Mouse (Mus musculus) G1E (cell line): Measurements from ENCODE around the gene Bola3. TPM values are rescaled to one million over a fixed set of nuclear protein-coding genes. Genes with fewer than 3 reads are reported as not detected.

Experiments
- ATAC-seq: 2 replicates; pipeline ENCODE4 v1.8.0; 2016; ENCODE audit warnings: mild to moderate bottlenecking; ENCODE audit not compliant: insufficient number of reproducible peaks, poor library complexity, low FRiP score, severe bottlenecking; ENCODE audit errors: extremely low read depth
- DNase-seq: peaks from one replicate; pipeline ENCODE4 v3.0.0; 2012; ENCODE audit warnings: low spot score
- H3K27me3 ChIP-seq: 2 replicates; pipeline ENCODE4 v1.6.1; 2012; ENCODE audit warnings: mild to moderate bottlenecking, low read length, inconsistent platforms; ENCODE audit not compliant: insufficient read depth
- H3K36me3 ChIP-seq: replicated peaks from 2 replicates; pipeline ENCODE3; 2012; ENCODE audit warnings: mild to moderate bottlenecking, inconsistent platforms
- H3K4me1 ChIP-seq: 2 replicates; pipeline ENCODE4 v1.6.1; 2012; ENCODE audit warnings: low read depth, low read length, inconsistent platforms, mixed read lengths; ENCODE audit not compliant: insufficient read depth
- H3K4me3 ChIP-seq: 2 replicates; pipeline ENCODE4 v1.5.1; 2012; ENCODE audit warnings: low read depth, mild to moderate bottlenecking, inconsistent platforms, low read length, moderate library complexity, mixed read lengths
- H3K9me3 ChIP-seq: replicated peaks from 2 replicates; pipeline ENCODE4 v1.6.1; 2012; ENCODE audit warnings: inconsistent platforms
- CTCF ChIP-seq: IDR thresholded peaks from 2 replicates; pipeline ENCODE4 v1.5.1; 2012; ENCODE audit warnings: low read depth, low read length, inconsistent platforms, mixed read lengths
- GATA1 ChIP-seq: IDR thresholded peaks from 2 replicates; pipeline ENCODE4 v1.6.1; 2012; ENCODE audit warnings: borderline replicate concordance, low read length, inconsistent platforms, mixed read lengths
- GATA2 ChIP-seq: IDR thresholded peaks from 2 replicates; pipeline ENCODE4 v1.6.1; 2012; ENCODE audit warnings: low read depth, low read length, inconsistent platforms, borderline replicate concordance
- POLR2AphosphoS5 ChIP-seq: IDR thresholded peaks from 2 replicates; pipeline ENCODE4 v1.6.1; 2012; ENCODE audit warnings: low read depth, low read length, inconsistent platforms; ENCODE audit not compliant: insufficient replicate concordance
- TAL1 ChIP-seq: conservative IDR thresholded peaks from 2 replicates; pipeline ENCODE4 v1.6.1; 2012; ENCODE audit warnings: low read depth, low read length, inconsistent platforms, mixed read lengths
- polyA plus RNA-seq: library from polyadenylated mRNA; stranded (reverse); fragments of >175 nt; gene quantifications from 2 replicates; pipeline ENCODE4 v1.2.3, GENCODE M21; 2012
- total RNA-seq, 2 experiments: library from RNA; stranded (forward) in 1 of 2; stranded (reverse) in 1 of 2; fragments of 200-1000 nt in 1 of 2; fragments of >200 nt in 1 of 2; fragmentation: Nextera tagmentation in 1 of 2; gene quantifications; 2 replicates each; pipeline ENCODE4 v1.2.3; 2014 to 2017

Gene Bola3
- total and polyA plus RNA-seq, 3 experiments, result 60.6 to 191 (median 109) TPM

DNA sequence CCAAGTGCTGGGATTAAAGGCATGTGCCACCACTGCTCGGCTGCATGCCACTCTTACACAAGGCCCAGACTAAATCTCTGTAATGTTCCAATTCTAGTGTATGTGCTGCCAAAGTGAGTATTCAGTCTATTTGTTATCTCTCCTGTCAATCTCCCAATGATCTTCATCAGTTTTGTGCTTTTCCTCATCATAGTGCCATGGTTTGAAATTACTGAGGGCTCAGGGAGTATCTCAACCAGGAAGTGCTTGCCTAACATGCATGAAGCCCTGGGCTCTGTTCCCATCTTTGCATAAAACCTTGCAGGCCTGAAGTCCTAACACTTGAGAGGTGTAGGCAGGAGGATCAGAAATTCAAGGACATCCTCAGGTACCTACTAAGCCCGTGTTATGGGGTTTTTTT is 26.2 kb upstream of the Bola3 start:
- Histone ChIP-seq H3K9me3 (no peaks in the 10 kb centered on the region), H3K4me1 (peaks cover 41% of the 10 kb centered on the region), H3K4me3 (no peak overlapping the region), H3K36me3 (peaks cover 17% of the 10 kb centered on the region), H3K27me3 (no peaks in the 10 kb centered on the region)
- DNase-seq (no peak), ATAC-seq (no peak)
- TF ChIP-seq GATA2 (no peak), POLR2AphosphoS5 (no peak), TAL1 (no peak), GATA1 (no peak), CTCF (no peak)

DNA sequence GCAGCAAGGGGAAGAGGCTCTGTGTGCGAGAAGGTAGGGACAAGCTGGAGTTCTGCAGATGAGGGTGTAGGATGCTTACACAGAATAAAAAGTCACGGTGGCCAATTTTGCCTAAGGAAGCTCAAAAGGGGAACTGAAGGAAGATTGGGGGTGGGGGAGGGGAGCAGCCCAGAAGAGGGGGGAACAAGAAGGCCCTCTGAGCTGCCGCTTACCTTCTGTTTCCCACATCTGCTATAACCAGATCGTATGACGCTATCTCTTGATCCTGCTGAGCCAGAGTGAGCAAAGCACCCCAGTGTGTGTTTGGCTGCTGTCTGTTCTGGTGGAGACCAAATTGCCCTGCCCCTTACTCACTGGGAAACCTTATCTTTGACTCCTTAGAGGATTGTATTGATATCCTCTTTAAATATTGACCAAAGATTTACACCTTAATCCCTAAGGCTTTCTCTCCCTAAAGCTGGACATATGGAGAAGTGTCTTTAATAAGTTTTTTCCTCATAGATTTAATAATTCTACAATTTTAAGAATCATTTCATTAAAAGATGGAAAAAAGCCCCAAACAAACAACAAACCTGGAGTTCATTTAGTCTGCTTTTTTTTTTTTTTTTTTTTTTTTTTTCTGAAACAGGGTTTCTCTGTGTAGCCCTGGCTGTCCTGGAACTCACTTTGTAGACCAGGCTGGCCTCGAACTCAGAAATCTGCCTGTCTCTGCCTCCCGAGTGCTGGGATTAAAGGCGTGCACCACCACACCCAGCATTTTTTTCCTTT is 25.1 kb upstream of the Bola3 start:
- Histone ChIP-seq H3K4me3 (peak overlapping the region; percentile 44; the same call in 1 of the 2 replicates), H3K36me3 (peaks cover 26% of the 10 kb centered on the region), H3K27me3 (no peaks in the 10 kb centered on the region), H3K9me3 (no peaks in the 10 kb centered on the region), H3K4me1 (peaks cover 46% of the 10 kb centered on the region)
- ATAC-seq, result no peak
- DNase-seq, result peak; percentile 35
- TF ChIP-seq CTCF (no peak), GATA1 (no peak), GATA2 (no peak), POLR2AphosphoS5 (no peak), TAL1 (no peak)

DNA sequence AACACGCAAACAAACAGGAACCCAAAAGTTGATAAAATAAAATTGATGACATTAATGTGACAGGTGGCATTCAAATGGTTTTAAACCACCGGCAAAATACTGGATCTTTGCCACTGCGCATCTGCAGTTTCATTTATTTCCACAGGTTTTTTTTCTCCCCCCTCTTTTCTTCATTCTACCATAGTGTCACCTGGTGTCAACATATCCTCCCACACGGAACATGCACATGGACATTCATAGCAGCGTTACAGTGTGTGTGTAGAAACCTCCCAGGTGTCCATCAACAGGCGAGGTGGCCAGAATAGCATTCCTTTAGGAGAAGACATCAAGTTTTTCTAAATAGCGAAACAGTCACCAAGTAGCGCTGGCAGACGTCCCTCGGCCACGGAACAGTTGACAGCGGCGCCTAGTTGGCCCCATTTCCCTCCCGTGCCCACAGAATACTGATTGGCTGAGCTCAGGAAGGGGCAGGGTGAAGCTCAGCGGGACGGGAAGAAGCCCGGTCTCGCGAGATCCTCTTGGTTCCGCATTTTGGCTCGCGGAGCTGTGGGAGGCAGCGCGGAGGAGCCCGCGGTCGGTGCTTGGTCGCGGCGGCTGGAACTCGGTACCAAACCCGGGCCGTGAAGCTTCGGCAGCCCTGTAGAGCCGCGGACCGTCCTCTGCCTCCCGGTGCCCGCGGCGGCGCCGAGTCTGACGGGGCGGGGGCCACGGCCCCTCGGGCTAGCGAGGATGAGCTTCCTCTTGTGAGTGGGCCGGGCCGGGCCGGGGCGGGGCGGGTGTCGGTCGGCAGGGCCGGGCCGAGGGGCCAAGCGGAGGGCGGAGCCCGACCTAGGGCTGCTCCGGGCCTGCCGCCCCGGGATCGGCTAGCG is 23.2 kb upstream of the Bola3 start, which contains the start of the genes Mthfd2 and Mob1a:
Mthfd2 (minus strand) TSS at position 384 of the 869 bp plus-strand sequence.
Mob1a (plus strand) TSS at position 492 of the 869 bp plus-strand sequence.
- Histone ChIP-seq H3K36me3 (peaks cover 43% of the 10 kb centered on the region), H3K9me3 (no peaks in the 10 kb centered on the region), H3K4me3 (peak within 1 kb of the TSS; percentile 82), H3K4me1 (peaks cover 48% of the 10 kb centered on the region), H3K27me3 (no peaks in the 10 kb centered on the region)
- no peak for TF ChIP-seq CTCF
- no peak for TF ChIP-seq GATA2
- no peak for TF ChIP-seq TAL1
- TF ChIP-seq POLR2AphosphoS5, result no peak
- no peak for TF ChIP-seq GATA1
- ATAC-seq (peak; percentile 96), DNase-seq (peak; percentile 93)

DNA sequence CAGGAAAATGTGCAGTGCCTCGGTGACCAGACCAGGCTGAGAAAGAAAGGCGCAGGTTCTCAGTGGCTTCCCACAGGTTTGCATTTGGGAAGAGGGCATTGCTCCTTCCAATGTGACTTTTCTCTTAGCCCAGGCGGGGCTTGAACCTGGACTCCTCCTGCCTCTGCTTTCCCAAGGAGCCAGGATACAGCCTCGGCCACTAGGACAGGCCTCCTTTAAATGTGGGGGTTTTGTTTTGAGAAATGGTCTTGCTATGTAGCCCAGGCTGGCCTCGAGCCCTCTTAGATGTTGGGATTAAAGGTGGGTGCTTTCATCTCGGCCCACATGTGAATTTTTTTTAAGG is 22.6 kb upstream of the Bola3 start:
- H3K27me3 ChIP-seq, result no peaks in the 10 kb centered on the region
- TF ChIP-seq CTCF (no peak), POLR2AphosphoS5 (no peak), GATA1 (no peak), TAL1 (no peak), GATA2 (no peak)
- ATAC-seq (no peak), DNase-seq (no peak)
- H3K4me1 ChIP-seq, result peaks cover 43% of the 10 kb centered on the region
- no peaks in the 10 kb centered on the region for H3K9me3 ChIP-seq
- peak overlapping the region; percentile 82 for H3K4me3 ChIP-seq
- peaks cover 46% of the 10 kb centered on the region for H3K36me3 ChIP-seq

DNA sequence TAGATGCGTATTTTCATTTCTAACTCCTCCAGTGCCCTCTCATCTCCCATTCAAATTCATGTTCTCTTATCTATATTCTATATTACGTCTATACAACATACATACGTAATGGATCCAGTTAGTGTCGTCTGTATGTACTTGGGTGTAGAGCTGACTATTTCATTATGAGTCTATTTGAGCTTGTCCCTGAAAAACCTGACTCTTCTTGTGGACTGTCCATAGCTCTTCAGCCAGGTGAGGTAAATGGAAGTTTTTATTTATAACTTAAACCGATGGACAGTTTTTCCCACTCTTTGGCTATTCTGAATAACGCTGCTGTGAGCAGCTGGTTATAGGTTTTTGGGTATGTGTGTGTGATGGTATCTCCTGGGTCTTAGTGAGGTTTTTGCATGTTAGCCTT is 22.2 kb upstream of the Bola3 start:
- peaks cover 49% of the 10 kb centered on the region for H3K36me3 ChIP-seq
- H3K9me3 ChIP-seq, result no peaks in the 10 kb centered on the region
- DNase-seq (no peak), ATAC-seq (no peak)
- TF ChIP-seq GATA2, result no peak
- TF ChIP-seq POLR2AphosphoS5, result no peak
- no peak for TF ChIP-seq CTCF
- TF ChIP-seq TAL1, result no peak
- no peak for TF ChIP-seq GATA1
- peaks cover 39% of the 10 kb centered on the region for H3K4me1 ChIP-seq
- no peaks in the 10 kb centered on the region for H3K27me3 ChIP-seq
- peak overlapping the region; percentile 82 for H3K4me3 ChIP-seq
